Mouse (Mus musculus): ENCODE measurements around the gene Phpt1.

Phpt1 gene

GRCm38 (mm10) chr2:25582466-25583119 lies 7.6 kb upstream of the Phpt1 start:
- peak; percentile 90 for DNase-seq

- DNase-seq, result peak; percentile 42
These were observed 6.9 kb upstream of the Phpt1 start for GRCm38 (mm10) chr2:25581901-25582301.

GRCm38 (mm10) chr2:25581294-25581864 lies 6.4 kb upstream of the Phpt1 start, which contains the start of gene Ajm1:
Gene Ajm1, minus strand, starts transcription at chr2:25581757.
- DNase-seq, result peak; percentile 51

- DNase-seq, result peak; percentile 42
These were observed 5.6 kb upstream of the Phpt1 start for GRCm38 (mm10) chr2:25580621-25581101.

GRCm38 (mm10) chr2:25579737-25580460 lies 4.9 kb upstream of the Phpt1 start:
- DNase-seq, result peak; percentile 45

GRCm38 (mm10) chr2:25578796-25579736 lies 4.0 kb upstream of the Phpt1 start:
- no peak for DNase-seq

GRCm38 (mm10) chr2:25577951-25578795 lies 3.1 kb upstream of the Phpt1 start:
- peak; percentile 13 for DNase-seq

GRCm38 (mm10) chr2:25576965-25577891 lies 2.2 kb upstream of the Phpt1 start:
- no peak for DNase-seq

- no peak for DNase-seq
These were observed 1.2 kb upstream of the Phpt1 start for GRCm38 (mm10) chr2:25576028-25576850.

GRCm38 (mm10) chr2:25575432-25576027 lies 506 bp upstream of the Phpt1 start:
- DNase-seq, result peak; percentile 62

- DNase-seq, result peak; percentile 21
These were observed 888 bp downstream of the Phpt1 start for GRCm38 (mm10) chr2:25574136-25574535.

GRCm38 (mm10) chr2:25573068-25573467 lies 2.0 kb downstream of the Phpt1 start:
- DNase-seq, result peak; percentile 3

GRCm38 (mm10) chr2:25571221-25571620 lies 3.8 kb downstream of the Phpt1 start:
- DNase-seq, result peak; percentile 3

- DNase-seq, result no peak
These were observed 5.7 kb downstream of the Phpt1 start for GRCm38 (mm10) chr2:25569323-25569722.

- no peak for DNase-seq
These were observed 6.5 kb downstream of the Phpt1 start for GRCm38 (mm10) chr2:25568473-25569019.

GRCm38 (mm10) chr2:25566558-25566957 lies 8.5 kb downstream of the Phpt1 start:
- no peak for DNase-seq

GRCm38 (mm10) chr2:25565741-25566140 lies 9.3 kb downstream of the Phpt1 start:
- no peak for DNase-seq

GRCm38 (mm10) chr2:25561946-25562345 lies 13.1 kb downstream of the Phpt1 start:
- DNase-seq, result no peak

- no peak for DNase-seq
These were observed 14.5 kb downstream of the Phpt1 start for GRCm38 (mm10) chr2:25560551-25560950.
